Mouse (Mus musculus) lung, adult 18-20 months (tissue): ENCODE measurements around the gene Rpl36al.
A peak's percentile ranks its signal among the peaks of the same experiment; 100 is the strongest.
"Not testable (repeated sequence)": the region's sequence is repeated elsewhere in the genome, so short reads cannot be mapped to it uniquely, and the experiment has no call there.

Experiments
- DNase-seq, 2 experiments: peaks; one replicate each; pipeline ENCODE4 v3.0.0; 2022; ENCODE audit warnings: mixed read lengths in 2 of 2

The Rpl36al gene

GRCm38 (mm10) chr12:69192637-69193036 is 8.8 kb upstream of the Rpl36al start:
- DNase-seq = no peak

GRCm38 (mm10) chr12:69191396-69191795 is 7.5 kb upstream of the Rpl36al start:
- DNase-seq = no peak

GRCm38 (mm10) chr12:69190522-69190921 is 6.6 kb upstream of the Rpl36al start:
- no peak for DNase-seq

- DNase-seq = no peak
Observed at GRCm38 (mm10) chr12:69190074-69190473, 6.2 kb upstream of the Rpl36al start.

- DNase-seq = no peak
Observed at GRCm38 (mm10) chr12:69186811-69187471, 3.1 kb upstream of the Rpl36al start.

GRCm38 (mm10) chr12:69185371-69185770 is 1.5 kb upstream of the Rpl36al start:
- no peak for DNase-seq

GRCm38 (mm10) chr12:69184342-69185295 is 736 bp upstream of the Rpl36al start:
- peak; percentile 64 for DNase-seq

GRCm38 (mm10) chr12:69181800-69182199 is 2.1 kb downstream of the Rpl36al start:
- no peak for DNase-seq

GRCm38 (mm10) chr12:69179371-69179770 is 4.5 kb downstream of the Rpl36al start:
- no peak for DNase-seq

GRCm38 (mm10) chr12:69177526-69177925 is 6.4 kb downstream of the Rpl36al start:
- DNase-seq = no peak

GRCm38 (mm10) chr12:69175975-69176374 is 7.9 kb downstream of the Rpl36al start:
- no peak for DNase-seq

GRCm38 (mm10) chr12:69171307-69171706 is 12.6 kb downstream of the Rpl36al start:
- DNase-seq = no peak

GRCm38 (mm10) chr12:69168461-69169106 is 15.3 kb downstream of the Rpl36al start, which contains the start of gene Lrr1:
Gene Lrr1, plus strand, starts transcription at chr12:69168814.
- peak; percentile 81 to 83 for DNase-seq

- no peak for DNase-seq
Observed at GRCm38 (mm10) chr12:69167656-69168460, 16.0 kb downstream of the Rpl36al start.

GRCm38 (mm10) chr12:69166861-69167581 is 16.9 kb downstream of the Rpl36al start:
- DNase-seq = not testable (repeated sequence)

GRCm38 (mm10) chr12:69164904-69165303 is 19.0 kb downstream of the Rpl36al start:
- no peak for DNase-seq

GRCm38 (mm10) chr12:69163586-69163985 is 20.3 kb downstream of the Rpl36al start:
- DNase-seq = not testable (repeated sequence)

- DNase-seq = not testable (repeated sequence)
Observed at GRCm38 (mm10) chr12:69160677-69161076, 23.2 kb downstream of the Rpl36al start.

GRCm38 (mm10) chr12:69159578-69159940 is 24.3 kb downstream of the Rpl36al start:
- DNase-seq = peak; percentile 13 to 14

- DNase-seq = peak; percentile 97 to 98
Observed at GRCm38 (mm10) chr12:69158765-69159577, 24.9 kb downstream of the Rpl36al start, which contains the start of gene Rps29. Gene Rps29, minus strand, starts transcription at chr12:69159186.

- no peak for DNase-seq
Observed at GRCm38 (mm10) chr12:69158366-69158764, 25.5 kb downstream of the Rpl36al start.
